9 mouse cellular contexts compared by ENCODE assay signal in genomic region chr5:150840596-150840995, GRCm38 (mm10).
DNase-seq lines count a peak whose midpoint lies in the region; ATAC-seq and TF ChIP-seq lines count a peak whose summit lies in the region.
"Had no signal": no experiment of that assay in that cellular context is flagged by ENCODE, and none has a peak within 500 bp of the region (broad histone marks: within the 10 kb centered on the region; RNA-seq: fewer than 3 reads in every experiment).

No protein-coding gene starts in this region.

- no peak for TF ChIP-seq CTCF in kidney, postnatal 0 days (IDR thresholded peaks at IDR 0.05; ENCODE audit: low read depth)

- H3K4me3 ChIP-seq in kidney, postnatal 0 days (replicated peaks; ENCODE audit: low read depth, low read length) = no peak overlapping the region
- H3K4me3 ChIP-seq in hindbrain, embryonic 11.5 days (ENCODE audit: low read depth, low read length) = no peak overlapping the region
- H3K4me3 ChIP-seq in lung, embryonic 15.5 days = no peak overlapping the region
- H3K4me3 ChIP-seq: megakaryocyte, embryonic 14.5 days had no signal

- ATAC-seq in kidney, postnatal 0 days (replicated peaks; ENCODE audit: low FRiP score, low read depth) = no peak; the same call in 1 of the 2 replicates
- ATAC-seq in hindbrain, embryonic 11.5 days (ENCODE audit: low FRiP score) = no peak
- ATAC-seq in lung, embryonic 15.5 days (ENCODE audit: borderline replicate concordance, extremely low read depth, low FRiP score, low TSS enrichment) = peak; percentile 74
- no peak for ATAC-seq in erythroid progenitor cell, adult 5-6 weeks (replicated peaks; ENCODE audit: low FRiP score, poor library complexity, severe bottlenecking)

- WGBS in kidney, postnatal 0 days = 44% methylated on average over 11 of the region's 11 CpGs
- WGBS in hindbrain, embryonic 11.5 days = 71% methylated on average over 11 of the region's 11 CpGs
- 27% methylated on average over 11 of the region's 11 CpGs for WGBS in lung, embryonic 15.5 days

- H3K27ac ChIP-seq in kidney, postnatal 0 days = peak overlapping the region; percentile 84
- peak overlapping the region; percentile 51 for H3K27ac ChIP-seq in hindbrain, embryonic 11.5 days (ENCODE audit: low read depth, low read length)
- H3K27ac ChIP-seq in lung, embryonic 15.5 days = peak overlapping the region; percentile 79

- H3K27me3 ChIP-seq in kidney, postnatal 0 days (ENCODE audit: insufficient read depth, low read length) = no peaks in the 10 kb centered on the region
- H3K27me3 ChIP-seq in hindbrain, embryonic 11.5 days (ENCODE audit: control insufficient read depth, insufficient read depth, low read length) = no peaks in the 10 kb centered on the region
- H3K27me3 ChIP-seq in lung, embryonic 15.5 days = no peaks in the 10 kb centered on the region
- H3K27me3 ChIP-seq: megakaryocyte, embryonic 14.5 days had no signal

- H3K36me3 ChIP-seq in kidney, postnatal 0 days (ENCODE audit: insufficient read depth, low read length) = no peaks in the 10 kb centered on the region
- no peaks in the 10 kb centered on the region for H3K36me3 ChIP-seq in hindbrain, embryonic 11.5 days (ENCODE audit: control insufficient read depth, insufficient read depth, low read length)
- H3K36me3 ChIP-seq in lung, embryonic 15.5 days = no peaks in the 10 kb centered on the region

- DNase-seq in kidney, postnatal 0 days (ENCODE audit: low spot score) = peak; percentile 32
- DNase-seq in kidney, adult 8-10 months = no peak
- DNase-seq in c-Kit-positive CD71-negative TER-119-negative erythroid progenitor cells, embryonic 14.5 days (ENCODE audit: low read depth) = peak; percentile 18
- peak; percentile 9 for DNase-seq in hindbrain, embryonic 11.5 days (ENCODE audit: low spot score)
- DNase-seq in cerebellum, adult 9-10 months = no peak
- DNase-seq in layer of hippocampus, postnatal 25 days (ENCODE audit: extremely low spot score in 1 of 2, low spot score in 1 of 2) = no peak

- peaks cover 17% of the 10 kb centered on the region for H3K4me1 ChIP-seq in kidney, postnatal 0 days (replicated peaks; ENCODE audit: insufficient read depth, low read length)
- H3K4me1 ChIP-seq in hindbrain, embryonic 11.5 days (replicated peaks; ENCODE audit: control insufficient read depth, insufficient read depth, low read length) = no peaks in the 10 kb centered on the region
- peaks cover 17% of the 10 kb centered on the region for H3K4me1 ChIP-seq in lung, embryonic 15.5 days
- H3K4me1 ChIP-seq: megakaryocyte, embryonic 14.5 days had no signal

- H3K9me3 ChIP-seq in kidney, postnatal 0 days (replicated peaks; ENCODE audit: low read length) = no peaks in the 10 kb centered on the region
- no peaks in the 10 kb centered on the region for H3K9me3 ChIP-seq in hindbrain, embryonic 11.5 days (ENCODE audit: control insufficient read depth, low read length)
- 0 out of 2 replicates have a peak, but pooled peaks cover 3% of the 10 kb centered on the region for H3K9me3 ChIP-seq in lung, embryonic 15.5 days
- H3K9me3 ChIP-seq: megakaryocyte, embryonic 14.5 days had no signal

- H3K9ac ChIP-seq in kidney, postnatal 0 days (ENCODE audit: low read depth, low read length) = no peak overlapping the region
- no peak overlapping the region for H3K9ac ChIP-seq in hindbrain, embryonic 11.5 days (ENCODE audit: low read depth, low read length)
- no peak overlapping the region for H3K9ac ChIP-seq in lung, embryonic 15.5 days

- H3K4me2 ChIP-seq in kidney, postnatal 0 days (ENCODE audit: low read length) = peak overlapping the region; percentile 22; the same call in 1 of the 2 replicates
- H3K4me2 ChIP-seq in hindbrain, embryonic 11.5 days (replicated peaks; ENCODE audit: low read depth, low read length) = no peak overlapping the region
- H3K4me2 ChIP-seq in lung, embryonic 15.5 days = peak overlapping the region; percentile 34

Comparison
In these comparisons a context has a peak if more than half of its experiments do, and no peak if none do; other contexts are left out.
1. DNase-seq: peak in kidney, postnatal 0 days (single experiment), c-Kit-positive CD71-negative TER-119-negative erythroid progenitor cells, embryonic 14.5 days (single experiment) and hindbrain, embryonic 11.5 days (single experiment); none in kidney, adult 8-10 months (0 of 2), cerebellum, adult 9-10 months (single experiment) and layer of hippocampus, postnatal 25 days (0 of 2).
2. Peak in every context shown above with its lines, with median percentiles within 50 percentile points of each other: H3K27ac ChIP-seq.